Mouse (Mus musculus) forebrain, embryonic 16.5 days (tissue): ENCODE results near the gene Car7. TPM values are rescaled to one million over a fixed set of nuclear protein-coding genes. Genes with fewer than 3 reads are reported as not detected.

Experiments
- polyA plus RNA-seq: library from polyadenylated mRNA; unstranded; fragments of >200 nt; fragmentation: Nextera tagmentation; extraction: Ambion mirVana; gene quantifications from 2 replicates; pipeline ENCODE4 v1.2.1, GENCODE M21; 2015

Car7 gene
- polyA plus RNA-seq, 1 experiment from 2014 or later: 1.6 TPM

Other genes with a start within 250 kb of the Car7 start
- gene Cmtm2a, start 241.5 kb upstream of the Car7 start, polyA plus RNA-seq: not detected in 2 replicates
- gene Gm45711, start 224.6 kb upstream of the Car7 start, polyA plus RNA-seq: not detected in 2 replicates
- not detected in 2 replicates for gene Cmtm1, start 224.5 kb upstream of the Car7 start, polyA plus RNA-seq
- gene Gm11020, start 213.1 kb upstream of the Car7 start, polyA plus RNA-seq: not detected in 2 replicates
- gene Cmtm2b, start 212.5 kb upstream of the Car7 start, polyA plus RNA-seq: not detected in 2 replicates
- gene Cmtm3, start 195.3 kb upstream of the Car7 start, polyA plus RNA-seq: 34.0 and 39.6 TPM in 2 replicates
- 2.8 and 3.2 TPM in 2 replicates for gene Cmtm4, start 138.9 kb upstream of the Car7 start, polyA plus RNA-seq
- 139 and 143 TPM in 2 replicates for gene Dync1li2, start 91.6 kb upstream of the Car7 start, polyA plus RNA-seq
- 0.16 and 0.25 TPM in 2 replicates for gene Terb1, start 24.8 kb upstream of the Car7 start, polyA plus RNA-seq
- 122 and 131 TPM in 2 replicates for gene Nae1, start 52 bp upstream of the Car7 start, polyA plus RNA-seq
- gene Pdp2, start 56.8 kb downstream of the Car7 start, polyA plus RNA-seq: 18.4 TPM in 2 replicates
- 0.36 TPM in 1 of 2 replicates, not detected in the other for gene Cdh16, start 89.7 kb downstream of the Car7 start, polyA plus RNA-seq
- gene Rrad, start 96.6 kb downstream of the Car7 start, polyA plus RNA-seq: 2.4 and 4.1 TPM in 2 replicates
- gene Ciao2b, start 107.3 kb downstream of the Car7 start, polyA plus RNA-seq: 131 and 140 TPM in 2 replicates
- not detected in 2 replicates for gene Ces2a, start 199.3 kb downstream of the Car7 start, polyA plus RNA-seq